Mouse (Mus musculus) midbrain, embryonic 11.5 days (tissue): ENCODE measurements around the gene Fgf6. TPM values are rescaled to one million over a fixed set of nuclear protein-coding genes. Genes with fewer than 3 reads are reported as not detected.

Experiments
- ATAC-seq: fragments of 200-750 bp; cut with Nextera tagmentation; 2 replicates; pipeline ENCODE4 v1.8.0; 2017; ENCODE audit warnings: moderate TSS enrichment, moderate library complexity; ENCODE audit not compliant: low FRiP score
- DNase-seq: peaks from one replicate; pipeline ENCODE4 v3.0.0; 2015; ENCODE audit warnings: low spot score; ENCODE audit errors: missing footprints
- H3K27ac ChIP-seq: fragments of 300-500 bp; sonication (generic); 2 replicates; pipeline ENCODE4 v1.5.1; 2014; ENCODE audit warnings: low read depth, low read length
- H3K27me3 ChIP-seq: fragments of 300-500 bp; sonication (generic); 2 replicates; pipeline ENCODE4 v1.6.1; 2014; ENCODE audit warnings: mild to moderate bottlenecking, low read length, moderate library complexity, mixed read lengths; ENCODE audit not compliant: control insufficient read depth, insufficient read depth
- H3K36me3 ChIP-seq: fragments of 300-500 bp; sonication (generic); 2 replicates; pipeline ENCODE4 v1.6.1; 2014; ENCODE audit warnings: mild to moderate bottlenecking, low read length, moderate library complexity, mixed read lengths; ENCODE audit not compliant: control insufficient read depth, insufficient read depth
- H3K4me1 ChIP-seq: fragments of 300-500 bp; sonication (generic); 2 replicates; pipeline ENCODE4 v1.6.1; 2014; ENCODE audit warnings: low read length; ENCODE audit not compliant: control insufficient read depth, insufficient read depth
- H3K4me2 ChIP-seq: fragments of 300-500 bp; sonication (generic); 2 replicates; pipeline ENCODE4 v1.6.1; 2014; ENCODE audit warnings: mild to moderate bottlenecking, moderate library complexity
- H3K4me3 ChIP-seq: fragments of 300-500 bp; sonication (generic); 2 replicates; pipeline ENCODE4 v1.5.1; 2014; ENCODE audit warnings: low read depth, low read length
- H3K9ac ChIP-seq: fragments of 300-500 bp; sonication (generic); 2 replicates; pipeline ENCODE4 v1.6.1; 2014; ENCODE audit warnings: low read length
- H3K9me3 ChIP-seq: fragments of 300-500 bp; sonication (generic); 2 replicates; pipeline ENCODE4 v1.6.1; 2016; ENCODE audit warnings: low read length; ENCODE audit not compliant: control insufficient read depth
- WGBS: fragments of 180-500 bp; shearing (Covaris S2); extraction: QIAGEN DNeasy Blood & Tissue Kit; methylation state at CpG from one replicate; pipeline ENCODE4 v1.1.7; 2014; 5-methylcytosine and 5-hydroxymethylcytosine counted together
- polyA plus RNA-seq: library from polyadenylated mRNA; unstranded; fragments of >200 nt; fragmentation: Nextera tagmentation; extraction: Ambion mirVana; gene quantifications from 2 replicates; pipeline ENCODE4 v1.2.1, GENCODE M21; 2014

The Fgf6 gene
- polyA plus RNA-seq, 1 experiment from 2014 or later, result not detected

DNA sequence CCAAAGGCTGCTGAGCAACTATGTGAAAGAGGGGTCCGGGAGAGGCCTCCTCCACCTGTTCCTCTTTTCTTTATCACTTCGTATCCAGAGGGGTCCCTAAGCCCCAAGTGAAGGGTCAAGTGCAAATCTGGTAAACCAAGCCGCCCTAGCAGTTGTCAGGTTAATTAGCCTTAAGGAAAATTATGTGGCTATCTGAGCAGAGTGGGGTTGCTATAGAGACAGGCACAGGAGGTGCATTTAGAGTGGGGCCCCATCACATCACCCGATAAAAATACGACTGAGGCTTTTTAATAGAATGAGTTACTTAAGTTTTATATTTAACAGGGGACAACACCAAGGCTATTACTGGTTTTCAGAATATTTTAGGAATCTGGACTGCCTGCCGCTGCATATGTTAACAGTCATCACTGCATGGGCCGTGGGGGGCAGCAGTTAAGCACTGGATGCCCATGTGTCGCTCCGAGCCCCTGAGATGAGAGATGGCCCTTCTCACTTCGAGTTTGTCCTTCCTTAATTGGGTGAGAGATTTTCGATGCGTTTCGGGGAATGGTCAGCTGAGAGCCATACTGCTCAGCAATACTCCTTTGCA lies 3.3 kb upstream of the Fgf6 start:
- Histone ChIP-seq H3K36me3 (no peaks in the 10 kb centered on the region), H3K27me3 (no peaks in the 10 kb centered on the region), H3K4me2 (no peak overlapping the region), H3K9me3 (no peaks in the 10 kb centered on the region), H3K4me1 (no peaks in the 10 kb centered on the region), H3K9ac (no peak overlapping the region), H3K27ac (no peak overlapping the region), H3K4me3 (no peak overlapping the region)
- ATAC-seq (no peak), DNase-seq (no peak)
- 81% methylated on average over 13 of the region's 13 CpGs for WGBS

DNA sequence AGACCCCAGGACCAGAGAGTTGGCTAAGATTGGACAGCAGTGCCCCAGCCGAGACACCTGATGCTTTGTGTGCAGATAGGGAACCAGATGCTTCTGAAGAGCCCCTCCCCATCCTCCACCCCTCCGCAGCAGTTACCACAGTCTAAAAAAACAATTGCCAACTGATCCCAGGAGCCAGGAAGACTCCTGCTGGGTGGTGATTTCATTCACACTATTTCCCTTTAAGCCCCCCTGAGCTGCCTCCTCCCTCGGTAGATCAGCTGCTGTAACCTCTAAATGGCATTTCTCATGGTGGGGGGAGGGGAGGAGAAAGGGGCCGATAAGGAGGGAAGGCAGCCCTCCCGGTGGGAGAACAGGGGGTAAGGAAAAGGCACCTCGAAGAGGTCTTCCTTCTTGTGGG lies 3.9 kb downstream of the Fgf6 start:
- no peaks in the 10 kb centered on the region for H3K9me3 ChIP-seq
- no peak overlapping the region for H3K27ac ChIP-seq
- 3% methylated on average over 6 of the region's 6 CpGs for WGBS
- H3K36me3 ChIP-seq, result no peaks in the 10 kb centered on the region
- no peak overlapping the region for H3K4me3 ChIP-seq
- H3K4me1 ChIP-seq, result peaks cover 8% of the 10 kb centered on the region
- no peaks in the 10 kb centered on the region for H3K27me3 ChIP-seq
- ATAC-seq, result no peak
- no peak for DNase-seq
- H3K9ac ChIP-seq, result no peak overlapping the region
- H3K4me2 ChIP-seq, result no peak overlapping the region

DNA sequence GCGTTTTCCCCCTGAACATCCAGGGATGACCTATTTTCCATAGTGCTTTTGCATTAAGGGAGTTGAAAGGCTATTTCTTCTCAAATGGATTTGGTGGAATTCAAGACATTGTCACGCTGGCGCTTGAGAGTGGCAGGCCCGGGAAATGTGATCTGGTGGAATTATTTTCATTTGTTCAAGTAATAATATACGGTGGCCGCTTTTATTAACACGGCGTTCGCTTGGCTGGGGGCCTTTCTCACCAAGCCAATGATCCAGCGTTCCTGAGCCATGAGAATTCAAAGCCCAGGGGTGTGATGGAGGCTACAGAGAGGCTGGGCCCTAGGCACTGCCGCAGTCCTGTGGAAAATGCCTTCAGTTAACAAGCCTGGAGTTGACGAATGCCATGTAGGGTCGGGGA lies 5.0 kb downstream of the Fgf6 start:
- 13% methylated on average over 13 of the region's 13 CpGs for WGBS
- Histone ChIP-seq H3K27ac (no peak overlapping the region), H3K27me3 (no peaks in the 10 kb centered on the region), H3K9me3 (no peaks in the 10 kb centered on the region), H3K4me1 (peaks cover 8% of the 10 kb centered on the region), H3K36me3 (no peaks in the 10 kb centered on the region), H3K4me3 (no peak overlapping the region), H3K4me2 (no peak overlapping the region), H3K9ac (no peak overlapping the region)
- DNase-seq, result peak; percentile 84
- no peak for ATAC-seq

DNA sequence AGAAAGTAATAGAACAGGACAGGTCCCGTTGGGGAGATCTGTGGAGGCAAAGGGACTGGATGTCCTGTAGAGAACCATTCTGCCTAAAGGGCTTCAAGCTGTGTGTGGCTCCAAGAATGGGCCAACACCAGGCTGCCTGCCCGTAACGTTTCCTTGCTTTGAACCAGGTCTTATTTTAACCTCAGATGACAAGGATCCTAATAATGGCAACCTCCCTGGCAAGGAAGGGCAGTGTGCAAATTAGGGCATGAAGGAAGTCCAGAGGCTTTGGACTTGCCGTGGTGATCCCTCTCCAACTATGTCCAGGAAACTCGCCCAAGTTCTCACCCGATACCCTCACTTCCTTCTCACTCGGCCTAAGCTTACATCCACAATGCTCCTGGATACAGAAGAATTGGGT lies 9.4 kb downstream of the Fgf6 start:
- H3K27ac ChIP-seq, result no peak overlapping the region
- no peaks in the 10 kb centered on the region for H3K36me3 ChIP-seq
- 79% methylated on average over 7 of the region's 7 CpGs for whole genome bisulfite sequencing
- H3K4me3 ChIP-seq, result no peak overlapping the region
- H3K9me3 ChIP-seq, result no peaks in the 10 kb centered on the region
- H3K9ac ChIP-seq, result no peak overlapping the region
- peaks cover 4% of the 10 kb centered on the region; the same call in 1 of the 2 replicates for H3K4me1 ChIP-seq
- DNase-seq (no peak), ATAC-seq (no peak)
- H3K4me2 ChIP-seq, result no peak overlapping the region
- H3K27me3 ChIP-seq, result no peaks in the 10 kb centered on the region

DNA sequence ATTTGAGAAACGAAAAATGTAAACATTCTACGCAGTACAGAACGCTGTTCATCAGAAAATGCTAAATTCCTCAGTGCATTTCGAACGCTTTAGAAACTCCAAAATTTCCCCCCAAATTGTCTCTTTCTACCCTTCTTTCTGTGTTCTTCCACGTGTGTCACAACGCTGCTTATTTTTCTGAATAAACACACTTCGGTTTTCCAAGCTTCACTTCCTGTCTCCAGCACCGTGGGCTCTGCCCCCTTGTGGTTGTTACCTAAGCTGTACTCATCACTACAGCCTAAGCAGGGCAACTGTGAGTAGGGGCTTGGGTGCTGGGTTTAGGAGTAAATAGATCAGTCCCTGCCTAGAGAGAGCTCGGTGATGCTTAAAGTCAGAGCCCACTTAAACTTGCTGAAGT lies 19.4 kb downstream of the Fgf6 start:
- Histone ChIP-seq H3K4me2 (peak overlapping the region; percentile 23), H3K27ac (no peak overlapping the region), H3K4me1 (no peaks in the 10 kb centered on the region), H3K27me3 (no peaks in the 10 kb centered on the region), H3K36me3 (no peaks in the 10 kb centered on the region), H3K9me3 (no peaks in the 10 kb centered on the region), H3K4me3 (no peak overlapping the region), H3K9ac (peak overlapping the region; percentile 40; the same call in 1 of the 2 replicates)
- no peak for ATAC-seq
- WGBS, result 38% methylated on average over 10 of the region's 10 CpGs
- peak; percentile 89 for DNase-seq

DNA sequence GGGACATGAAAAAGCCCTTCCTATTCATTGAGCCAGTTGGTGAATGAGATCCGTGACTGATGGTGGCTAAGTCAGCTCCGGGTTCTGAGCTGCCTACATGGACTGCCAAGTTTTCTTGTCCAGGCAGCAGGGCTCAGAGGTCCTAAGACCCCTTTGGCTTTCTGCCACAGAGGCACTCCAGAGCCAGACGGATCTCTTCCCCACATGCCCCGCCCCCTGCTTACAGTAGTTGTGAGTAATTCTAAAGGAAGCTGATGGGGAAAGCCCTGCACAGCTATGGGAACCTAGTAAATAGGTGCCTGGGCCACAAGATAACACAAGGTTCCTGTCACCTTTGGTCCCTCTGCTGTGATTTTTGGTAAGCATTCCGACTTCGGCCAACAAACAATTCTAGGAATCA lies 29.5 kb downstream of the Fgf6 start:
- 69% methylated on average over 6 of the region's 6 CpGs for WGBS
- ATAC-seq (no peak), DNase-seq (no peak)
- no peak overlapping the region for H3K27ac ChIP-seq
- no peak overlapping the region for H3K9ac ChIP-seq
- H3K9me3 ChIP-seq, result no peaks in the 10 kb centered on the region
- H3K4me1 ChIP-seq, result no peaks in the 10 kb centered on the region
- H3K36me3 ChIP-seq, result no peaks in the 10 kb centered on the region
- H3K27me3 ChIP-seq, result no peaks in the 10 kb centered on the region
- H3K4me3 ChIP-seq, result no peak overlapping the region
- H3K4me2 ChIP-seq, result no peak overlapping the region

DNA sequence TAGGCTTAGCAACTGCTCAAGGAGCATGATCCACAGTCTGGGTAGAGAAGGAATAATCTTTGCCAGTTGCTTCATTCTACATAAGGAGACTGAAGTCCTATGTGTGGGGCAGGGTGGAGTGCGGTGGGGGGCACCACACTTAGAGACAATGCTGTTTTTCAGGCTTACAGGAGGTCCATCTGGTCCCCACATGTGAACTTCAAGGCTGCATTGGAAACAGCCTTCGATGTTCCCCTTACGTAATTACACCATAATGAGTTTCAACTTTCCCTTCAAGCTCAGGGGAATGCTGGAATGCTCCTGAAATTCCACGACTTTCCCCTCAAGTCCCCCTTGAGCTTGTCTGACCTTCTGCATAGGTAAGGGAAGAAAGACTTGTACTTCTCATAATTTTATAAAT lies 35.5 kb downstream of the Fgf6 start:
- Histone ChIP-seq H3K4me3 (no peak overlapping the region), H3K9ac (no peak overlapping the region), H3K27me3 (no peaks in the 10 kb centered on the region), H3K4me2 (no peak overlapping the region), H3K27ac (no peak overlapping the region), H3K9me3 (no peaks in the 10 kb centered on the region), H3K36me3 (no peaks in the 10 kb centered on the region), H3K4me1 (no peaks in the 10 kb centered on the region)
- DNase-seq (no peak), ATAC-seq (no peak)
- WGBS, result 73% methylated on average over 4 of the region's 4 CpGs

DNA sequence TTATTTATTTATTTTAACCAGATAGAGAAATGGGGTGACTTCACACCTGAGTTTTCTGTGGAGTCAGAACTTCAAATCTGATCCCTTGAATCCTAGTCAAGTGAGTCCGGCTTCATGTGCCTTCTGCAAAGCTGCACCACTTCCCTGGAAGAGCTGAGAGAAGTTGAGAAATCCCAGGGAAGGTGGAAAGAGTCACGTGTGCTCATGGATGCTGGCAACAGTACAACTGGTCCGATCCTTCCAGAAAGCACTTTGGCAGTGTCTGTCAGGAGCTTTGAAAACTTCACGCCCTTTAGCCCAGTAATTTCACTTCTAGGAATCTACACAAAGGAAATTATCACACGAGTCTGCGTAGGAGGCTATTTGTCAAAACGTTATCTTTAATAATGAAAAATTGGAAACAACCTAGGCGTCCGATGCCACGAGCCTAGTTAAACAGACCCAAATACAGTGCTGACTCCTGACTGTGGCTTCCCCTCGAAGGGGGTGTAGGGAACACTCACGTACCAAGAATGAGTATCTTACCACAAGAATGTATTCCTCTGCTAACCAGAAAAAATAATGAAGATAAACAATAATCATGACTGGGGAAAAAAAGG lies 41.7 kb downstream of the Fgf6 start:
- no peak for DNase-seq
- WGBS, result 89% methylated on average over 12 of the region's 12 CpGs
- no peak for ATAC-seq
- H3K36me3 ChIP-seq, result no peaks in the 10 kb centered on the region
- H3K9me3 ChIP-seq, result no peaks in the 10 kb centered on the region
- H3K4me3 ChIP-seq, result no peak overlapping the region
- H3K27me3 ChIP-seq, result no peaks in the 10 kb centered on the region
- no peak overlapping the region for H3K27ac ChIP-seq
- H3K4me2 ChIP-seq, result no peak overlapping the region
- H3K4me1 ChIP-seq, result no peaks in the 10 kb centered on the region
- H3K9ac ChIP-seq, result no peak overlapping the region

DNA sequence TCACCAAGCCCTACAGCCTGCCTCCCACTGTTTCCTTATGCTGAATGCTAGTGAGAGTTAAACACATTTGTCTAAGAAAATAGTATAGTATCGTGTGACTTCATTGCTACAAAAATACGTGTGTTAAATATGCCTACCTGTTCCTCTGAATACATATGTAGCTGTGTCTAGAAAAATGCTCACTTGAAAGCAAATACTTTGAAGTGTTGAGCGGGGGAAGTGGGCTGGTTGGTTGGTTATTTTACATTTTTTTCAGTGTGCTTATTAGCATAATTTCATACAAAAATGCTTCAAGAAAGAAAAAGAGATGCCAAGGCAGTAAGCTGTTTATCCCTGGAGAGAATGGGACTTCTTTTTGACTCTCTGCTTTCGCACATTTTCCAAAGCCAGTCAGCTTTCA lies 44.6 kb downstream of the Fgf6 start:
- no peak overlapping the region for H3K4me2 ChIP-seq
- H3K27ac ChIP-seq, result no peak overlapping the region
- H3K4me1 ChIP-seq, result peaks cover 4% of the 10 kb centered on the region; the same call in 1 of the 2 replicates
- H3K9me3 ChIP-seq, result no peaks in the 10 kb centered on the region
- no peak overlapping the region for H3K9ac ChIP-seq
- H3K4me3 ChIP-seq, result no peak overlapping the region
- H3K27me3 ChIP-seq, result no peaks in the 10 kb centered on the region; the same call in 1 of the 2 replicates
- WGBS, result 82% methylated on average over 4 of the region's 4 CpGs
- ATAC-seq, result no peak
- no peaks in the 10 kb centered on the region for H3K36me3 ChIP-seq
- no peak for DNase-seq
